Mouse (Mus musculus): ENCODE results near the gene 9130019O22Rik. TPM values are rescaled to one million over a fixed set of nuclear protein-coding genes. Genes with fewer than 3 reads are reported as not detected.

Gene 9130019O22Rik
- polyA plus RNA-seq, 1 experiment from 2014 or later, result 3.9 TPM

DNA sequence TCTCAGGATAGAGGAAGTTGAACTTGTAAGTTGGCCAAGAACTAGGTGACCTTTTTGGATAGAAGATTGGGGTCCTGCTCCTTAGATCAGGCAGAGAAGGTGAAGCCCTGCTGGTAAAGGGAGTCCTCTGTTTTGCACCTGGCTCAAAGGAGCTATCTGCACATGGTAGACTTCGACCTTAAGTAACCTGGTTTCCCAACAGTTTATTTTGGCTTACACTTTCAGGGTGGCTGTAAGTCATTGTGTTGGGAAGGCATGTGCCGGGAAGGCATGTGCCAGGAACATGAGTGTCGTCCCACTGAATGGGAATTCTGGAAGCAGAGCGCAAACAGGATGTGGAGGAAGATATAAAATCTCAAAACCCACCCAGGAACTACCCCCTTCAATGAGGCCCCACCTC, 51.4 kb downstream of the 9130019O22Rik start:
- 93% methylated on average over 4 of the region's 4 CpGs for WGBS
- H3K4me3 ChIP-seq (ENCODE audit: low read length), result no peak overlapping the region
- ATAC-seq, result no peak

GRCm38 (mm10) chr7:127333240-127333639, 53.7 kb downstream of the 9130019O22Rik start:
- no peaks in the 10 kb centered on the region for H3K27me3 ChIP-seq (replicated peaks; ENCODE audit: control insufficient read depth, insufficient read depth, low read length)
- no peak for ATAC-seq
- WGBS, result 84% methylated on average over 6 of the region's 6 CpGs

More for the DNA sequence above, 51.4 kb downstream of the 9130019O22Rik start:
- Histone ChIP-seq H3K36me3 (ENCODE audit: control insufficient read depth, insufficient read depth, low read length) (no peaks in the 10 kb centered on the region), H3K27me3 (replicated peaks; ENCODE audit: control insufficient read depth, insufficient read depth, low read length) (no peaks in the 10 kb centered on the region), H3K4me1 (ENCODE audit: control insufficient read depth, insufficient read depth, low read depth, low read length) (no peaks in the 10 kb centered on the region), H3K9ac (ENCODE audit: low read depth, low read length) (no peak overlapping the region), H3K9me3 (ENCODE audit: control insufficient read depth, low read length) (no peaks in the 10 kb centered on the region), H3K4me2 (ENCODE audit: low read length) (no peak overlapping the region), H3K27ac (ENCODE audit: low read depth, low read length) (no peak overlapping the region)

More at GRCm38 (mm10) chr7:127333240-127333639, 53.7 kb downstream of the 9130019O22Rik start:
- Histone ChIP-seq H3K4me2 (ENCODE audit: low read length) (no peak overlapping the region), H3K4me3 (ENCODE audit: low read length) (no peak overlapping the region), H3K4me1 (ENCODE audit: control insufficient read depth, insufficient read depth, low read depth, low read length) (no peaks in the 10 kb centered on the region), H3K36me3 (ENCODE audit: control insufficient read depth, insufficient read depth, low read length) (no peaks in the 10 kb centered on the region), H3K9ac (ENCODE audit: low read depth, low read length) (no peak overlapping the region), H3K9me3 (ENCODE audit: control insufficient read depth, low read length) (no peaks in the 10 kb centered on the region), H3K27ac (ENCODE audit: low read depth, low read length) (no peak overlapping the region)

Other genes starting within 250 kb of the 9130019O22Rik start
- 0.07 TPM in 1 of 2 replicates, not detected in the other for gene Spn, start 249.3 kb downstream of the 9130019O22Rik start, polyA plus RNA-seq (2015; fragmentation: Nextera tagmentation; extraction: Ambion mirVana)
- gene Cd2bp2, start 191.1 kb downstream of the 9130019O22Rik start, polyA plus RNA-seq (2015; fragmentation: Nextera tagmentation; extraction: Ambion mirVana), result 70.4 and 72.7 TPM in 2 replicates
- gene Tbc1d10b, start 178.7 kb downstream of the 9130019O22Rik start, polyA plus RNA-seq (2015; fragmentation: Nextera tagmentation; extraction: Ambion mirVana), result 27.0 and 29.1 TPM in 2 replicates
- 3.5 and 47.0 TPM in 2 replicates for gene Mylpf, start 178.3 kb downstream of the 9130019O22Rik start, polyA plus RNA-seq (2015; fragmentation: Nextera tagmentation; extraction: Ambion mirVana)
- 42.7 and 49.1 TPM in 2 replicates for gene Zfp553, start 154.1 kb downstream of the 9130019O22Rik start, polyA plus RNA-seq (2015; fragmentation: Nextera tagmentation; extraction: Ambion mirVana)
- 12.1 and 12.3 TPM in 2 replicates for gene Sept1, start 154.0 kb downstream of the 9130019O22Rik start, polyA plus RNA-seq (2015; fragmentation: Nextera tagmentation; extraction: Ambion mirVana)
- gene Zfp771, start 142.9 kb downstream of the 9130019O22Rik start, polyA plus RNA-seq (2015; fragmentation: Nextera tagmentation; extraction: Ambion mirVana), result 76.8 and 82.6 TPM in 2 replicates
- 118 and 122 TPM in 2 replicates for gene Dctpp1, start 126.5 kb downstream of the 9130019O22Rik start, polyA plus RNA-seq (2015; fragmentation: Nextera tagmentation; extraction: Ambion mirVana)
- 54.2 and 58.9 TPM in 2 replicates for gene Sephs2, start 113.1 kb downstream of the 9130019O22Rik start, polyA plus RNA-seq (2015; fragmentation: Nextera tagmentation; extraction: Ambion mirVana)
- gene Itgal, start 90.9 kb downstream of the 9130019O22Rik start, polyA plus RNA-seq (2015; fragmentation: Nextera tagmentation; extraction: Ambion mirVana), result 0.26 and 0.44 TPM in 2 replicates
- gene Zfp768, start 41.6 kb downstream of the 9130019O22Rik start, polyA plus RNA-seq (2015; fragmentation: Nextera tagmentation; extraction: Ambion mirVana), result 16.3 and 17.4 TPM in 2 replicates
- gene Zfp747, start 11.1 kb downstream of the 9130019O22Rik start, polyA plus RNA-seq (2015; fragmentation: Nextera tagmentation; extraction: Ambion mirVana), result 8.7 and 9.3 TPM in 2 replicates
- gene E430018J23Rik, start 6.5 kb upstream of the 9130019O22Rik start, polyA plus RNA-seq (2015; fragmentation: Nextera tagmentation; extraction: Ambion mirVana), result 4.6 and 5.4 TPM in 2 replicates
- gene Zfp764, start 19.7 kb upstream of the 9130019O22Rik start, polyA plus RNA-seq (2015; fragmentation: Nextera tagmentation; extraction: Ambion mirVana), result 4.0 and 4.1 TPM in 2 replicates
- gene Zfp688, start 34.9 kb upstream of the 9130019O22Rik start, polyA plus RNA-seq (2015; fragmentation: Nextera tagmentation; extraction: Ambion mirVana), result 27.4 and 29.1 TPM in 2 replicates
- 13.2 and 15.9 TPM in 2 replicates for gene Zfp689, start 62.0 kb upstream of the 9130019O22Rik start, polyA plus RNA-seq (2015; fragmentation: Nextera tagmentation; extraction: Ambion mirVana)
- 29.0 and 35.2 TPM in 2 replicates for gene Prr14, start 72.4 kb upstream of the 9130019O22Rik start, polyA plus RNA-seq (2015; fragmentation: Nextera tagmentation; extraction: Ambion mirVana)
- 10.2 and 12.6 TPM in 2 replicates for gene Fbrs, start 92.0 kb upstream of the 9130019O22Rik start, polyA plus RNA-seq (2015; fragmentation: Nextera tagmentation; extraction: Ambion mirVana)
- 37.9 and 38.7 TPM in 2 replicates for gene Srcap, start 124.8 kb upstream of the 9130019O22Rik start, polyA plus RNA-seq (2015; fragmentation: Nextera tagmentation; extraction: Ambion mirVana)
- gene Gm42715, start 132.4 kb upstream of the 9130019O22Rik start, polyA plus RNA-seq (2015; fragmentation: Nextera tagmentation; extraction: Ambion mirVana), result 13.2 and 13.7 TPM in 2 replicates
- 4.3 and 6.2 TPM in 2 replicates for gene Tmem265, start 174.2 kb upstream of the 9130019O22Rik start, polyA plus RNA-seq (2015; fragmentation: Nextera tagmentation; extraction: Ambion mirVana)
- gene Phkg2, start 186.2 kb upstream of the 9130019O22Rik start, polyA plus RNA-seq (2015; fragmentation: Nextera tagmentation; extraction: Ambion mirVana), result 60.5 and 60.9 TPM in 2 replicates
- gene Ccdc189, start 201.4 kb upstream of the 9130019O22Rik start, polyA plus RNA-seq (2015; fragmentation: Nextera tagmentation; extraction: Ambion mirVana), result 11.6 and 13.3 TPM in 2 replicates
- 38.0 and 48.1 TPM in 2 replicates for gene Rnf40, start 201.6 kb upstream of the 9130019O22Rik start, polyA plus RNA-seq (2015; fragmentation: Nextera tagmentation; extraction: Ambion mirVana)
- gene Zfp629, start 228.6 kb upstream of the 9130019O22Rik start, polyA plus RNA-seq (2015; fragmentation: Nextera tagmentation; extraction: Ambion mirVana), result 15.0 and 20.7 TPM in 2 replicates

Measured in hindbrain, embryonic 16.5 days (tissue).